Mouse (Mus musculus) layer of hippocampus, postnatal 36 days (tissue): ENCODE results near the gene Cradd. TPM values are rescaled to one million over a fixed set of nuclear protein-coding genes. Genes with fewer than 3 reads are reported as not detected.
A peak's percentile ranks its signal among the peaks of the same experiment; 100 is the strongest.

Experiments used
- DNase-seq, 2 experiments: peaks; one replicate each; pipeline ENCODE4 v3.0.0; 2022
- total RNA-seq, 2 experiments: library from RNA; stranded (reverse); gene quantifications; 2 replicates each; pipeline ENCODE4 v1.2.3; 2021

Cradd gene
- total RNA-seq, 2 experiments from 2014 or later = 5.5 to 5.6 TPM

GRCm38 (mm10) chr10:95152503-95152989 lies 171.4 kb downstream of the Cradd start:
- no peak for DNase-seq

GRCm38 (mm10) chr10:95151012-95151768 lies 172.7 kb downstream of the Cradd start:
- DNase-seq = no peak

- DNase-seq = no peak
Observed at GRCm38 (mm10) chr10:95149666-95150065, 174.3 kb downstream of the Cradd start.

DNA sequence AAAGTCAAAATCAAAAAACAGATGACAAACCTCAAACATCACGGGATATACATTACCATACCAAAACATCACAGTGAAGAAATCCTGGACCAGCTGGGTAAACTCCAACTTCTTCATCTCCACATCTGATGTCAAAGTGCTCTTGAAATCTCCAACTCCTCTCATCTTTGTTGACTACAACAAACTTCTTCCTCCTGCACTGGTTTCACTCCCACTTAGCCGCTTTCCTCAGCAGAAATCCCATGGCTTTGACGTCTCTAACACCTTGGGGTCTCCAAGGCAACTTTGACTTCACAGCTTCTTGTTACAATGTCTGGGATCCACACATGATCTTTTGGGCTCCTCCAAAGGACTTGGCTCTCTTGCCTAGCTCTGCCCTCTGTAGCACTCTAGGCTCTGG lies 175.3 kb downstream of the Cradd start:
- DNase-seq = no peak

GRCm38 (mm10) chr10:95147136-95147901 lies 176.6 kb downstream of the Cradd start:
- no peak for DNase-seq

- DNase-seq = no peak
Observed at GRCm38 (mm10) chr10:95146491-95146890, 177.4 kb downstream of the Cradd start.

DNA sequence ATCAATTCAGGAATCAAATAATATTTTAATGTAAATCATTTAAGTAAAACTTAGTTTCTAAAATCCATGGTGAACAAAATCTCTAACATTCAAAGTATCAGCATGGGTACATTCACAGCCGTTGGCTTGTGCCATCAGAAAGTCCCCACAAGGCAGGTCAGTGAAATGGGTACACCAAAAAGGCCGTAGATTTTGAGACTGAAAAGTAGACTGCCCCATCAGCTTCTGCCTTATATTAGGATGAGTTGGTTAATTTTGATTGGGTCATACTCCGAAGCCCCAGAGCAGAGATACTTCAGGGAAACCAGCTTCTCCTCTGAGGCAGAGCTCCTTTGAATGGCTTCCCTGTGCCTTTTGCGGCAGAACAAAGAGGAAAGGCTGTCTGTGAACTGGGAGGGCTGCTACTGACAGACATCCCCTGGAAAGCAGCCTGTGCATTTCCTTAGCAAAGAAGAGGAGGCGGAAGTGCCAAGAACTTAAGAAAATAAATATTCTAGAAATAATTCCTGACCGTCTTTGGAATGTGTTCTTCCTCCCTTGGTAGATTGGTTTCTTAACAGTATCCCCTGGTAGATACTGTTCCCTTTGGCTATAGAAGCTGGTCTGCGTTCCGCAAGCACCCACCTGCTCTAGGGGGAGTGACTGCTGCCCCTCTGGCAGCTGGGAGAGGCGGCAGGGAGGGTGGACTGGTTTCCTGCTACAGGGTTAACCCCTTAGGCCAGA lies 178.6 kb downstream of the Cradd start:
- peak in 1 of 2 experiments; percentile 13 for DNase-seq

- no peak for DNase-seq
Observed at GRCm38 (mm10) chr10:95144414-95145130, 179.4 kb downstream of the Cradd start.

- DNase-seq = no peak
Observed at GRCm38 (mm10) chr10:95143446-95144114, 180.4 kb downstream of the Cradd start.

DNA sequence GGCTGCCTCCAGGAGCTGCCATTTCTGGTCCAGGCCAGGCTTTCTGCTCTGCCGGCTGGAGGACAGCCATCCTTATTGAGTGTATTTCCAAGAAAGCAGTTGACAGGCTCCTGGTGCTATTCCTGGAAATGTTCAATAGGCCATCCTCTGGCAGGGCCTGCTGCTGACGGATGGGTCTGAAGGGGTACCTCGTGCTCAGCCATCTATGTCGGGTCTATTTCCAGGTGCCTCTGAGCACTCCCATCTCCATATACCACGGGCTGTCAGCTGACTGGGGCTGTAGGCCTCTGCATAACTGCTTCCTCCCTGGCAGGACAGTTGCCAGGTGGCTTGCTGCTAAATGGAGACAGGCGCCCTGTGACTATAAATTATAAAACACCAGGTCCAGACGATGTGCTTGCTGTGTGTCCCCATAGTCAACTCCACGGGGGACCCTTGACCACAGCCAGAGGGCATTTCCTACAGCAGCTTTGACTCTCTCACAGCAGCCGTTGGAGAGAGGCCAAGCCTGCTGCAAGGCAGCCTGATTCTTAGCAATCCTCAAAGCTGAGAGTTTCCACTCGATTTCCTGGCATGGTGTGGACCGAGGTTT lies 181.0 kb downstream of the Cradd start:
- DNase-seq = peak; percentile 48 to 57

DNA sequence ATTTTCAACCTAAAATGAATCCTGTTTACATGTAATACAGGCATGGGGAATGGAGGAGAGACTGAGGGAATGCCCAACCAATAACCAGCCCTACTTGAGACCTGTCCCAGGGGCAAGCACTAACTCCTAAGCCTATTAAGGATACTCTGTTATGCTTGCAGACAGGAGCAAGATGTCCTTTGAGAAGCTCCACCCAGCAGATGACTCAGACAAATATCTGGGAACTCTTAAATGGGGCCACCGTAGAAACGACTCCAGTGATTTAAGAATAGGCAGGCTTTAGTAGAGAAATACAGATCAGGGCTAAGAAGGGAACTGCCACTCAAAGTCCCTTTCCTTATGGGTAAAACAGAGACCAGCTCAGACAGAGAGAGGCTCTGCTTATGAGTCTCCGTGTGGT lies 182.9 kb downstream of the Cradd start:
- DNase-seq = no peak

GRCm38 (mm10) chr10:95140191-95140590 lies 183.7 kb downstream of the Cradd start:
- no peak for DNase-seq

GRCm38 (mm10) chr10:95139645-95140044 lies 184.3 kb downstream of the Cradd start:
- DNase-seq = no peak

DNA sequence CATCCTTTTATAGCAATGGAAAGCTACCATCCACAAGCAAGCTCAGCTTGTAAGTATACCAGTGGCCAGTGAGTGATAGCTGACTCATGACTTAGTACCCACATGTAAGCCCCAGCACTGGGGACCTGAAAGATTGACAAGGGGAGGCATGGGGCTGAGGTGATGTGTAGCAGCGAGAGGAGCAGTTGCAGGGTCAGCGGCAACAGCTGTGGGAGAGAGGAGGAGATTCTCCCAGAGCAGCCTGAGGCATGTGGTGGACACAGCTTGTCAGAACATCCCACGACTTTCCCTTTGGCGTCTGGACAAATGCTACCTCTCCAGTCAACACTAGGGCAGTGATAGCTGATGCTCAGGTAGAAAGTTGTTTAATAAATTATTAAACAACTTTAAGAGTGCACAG lies 190.9 kb downstream of the Cradd start:
- DNase-seq = no peak

Other genes starting within 250 kb of the Cradd start
- gene Socs2, start 93.0 kb upstream of the Cradd start, total RNA-seq = 10 to 100 TPM; 37.0 to 39.3 TPM
- 10 to 100 TPM; 71.7 to 76.5 TPM for gene Mrpl42, start 177.8 kb upstream of the Cradd start, total RNA-seq
- 100 to 1,000 TPM; 192 to 202 TPM for gene Ube2n, start 191.0 kb upstream of the Cradd start, total RNA-seq
- gene Nudt4, start 240.0 kb upstream of the Cradd start, total RNA-seq = 10 to 100 TPM; 73.9 to 74.5 TPM